Mouse (Mus musculus): ENCODE data around the gene Dntt. TPM values are rescaled to one million over a fixed set of nuclear protein-coding genes. Genes with fewer than 3 reads are reported as not detected.
A peak's percentile ranks its signal among the peaks of the same experiment; 100 is the strongest.

Gene Dntt
- total and polyA plus RNA-seq, 3 experiments: not detected

DNA sequence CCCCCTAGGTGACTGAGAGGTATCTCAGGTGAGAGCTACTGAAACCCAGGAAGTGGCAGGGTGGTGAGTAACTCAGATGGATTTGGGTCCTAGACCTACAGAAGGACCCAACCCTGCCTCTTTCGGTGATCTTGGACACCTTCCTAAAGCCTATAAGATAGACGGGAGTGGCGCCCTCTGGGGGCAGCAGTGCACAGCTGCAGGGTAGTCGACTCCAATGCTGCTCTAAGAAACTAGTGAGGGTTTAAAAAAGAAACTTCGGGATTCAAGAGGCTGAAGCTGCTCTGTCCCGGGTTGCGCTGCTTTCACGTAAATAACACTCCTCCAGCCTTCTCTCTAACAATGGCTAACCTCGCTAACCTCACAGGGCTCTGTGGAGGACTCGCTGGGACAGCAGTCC lies 24.5 kb downstream of the Dntt start:
- no peaks in the 10 kb centered on the region for H3K9me3 ChIP-seq (replicated peaks)
- peak; percentile 19 for DNase-seq (ENCODE audit: low spot score)
- H3K4me1 ChIP-seq (ENCODE audit: insufficient read depth, low read depth, low read length): no peaks in the 10 kb centered on the region

DNA sequence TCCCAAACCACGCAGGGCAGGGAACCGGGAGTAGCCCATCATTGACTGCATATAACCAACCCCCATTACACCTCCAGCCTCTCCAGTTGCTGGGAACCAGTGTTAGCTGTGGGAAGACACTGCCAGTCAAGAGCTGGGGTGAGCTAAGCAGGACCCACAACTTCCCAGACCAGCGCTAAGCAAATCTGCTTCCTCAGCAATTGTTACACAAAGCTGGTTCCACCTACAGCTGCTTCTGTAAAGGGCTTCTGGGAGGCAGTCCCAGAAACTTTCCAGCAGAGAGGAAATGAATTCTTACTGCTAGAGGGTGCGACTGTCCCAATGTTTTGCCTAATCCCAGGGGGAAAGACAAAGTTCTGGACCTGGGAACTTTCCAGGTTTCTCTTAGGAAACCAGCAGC lies 25.6 kb downstream of the Dntt start:
- no peak for DNase-seq (ENCODE audit: low spot score)
- Histone ChIP-seq H3K27me3 (ENCODE audit: insufficient read depth, low read length) (peaks cover 2% of the 10 kb centered on the region; the same call in 1 of the 2 replicates), H3K4me1 (ENCODE audit: insufficient read depth, low read depth, low read length) (no peaks in the 10 kb centered on the region), H3K9me3 (replicated peaks) (no peaks in the 10 kb centered on the region), H3K4me3 (ENCODE audit: low read depth, low read length) (no peak overlapping the region), H3K36me3 (replicated peaks) (no peaks in the 10 kb centered on the region)
- ATAC-seq (ENCODE audit: extremely low read depth, insufficient number of reproducible peaks, low FRiP score, poor library complexity, severe bottlenecking): no peak
- TF ChIP-seq GATA1 (IDR thresholded peaks at IDR 0.05; ENCODE audit: borderline replicate concordance, low read length) (no peak), GATA2 (IDR thresholded peaks at IDR 0.05; ENCODE audit: borderline replicate concordance, low read depth, low read length) (no peak)

More for the DNA sequence above, 24.5 kb downstream of the Dntt start:
- TF ChIP-seq TAL1 (conservative IDR thresholded peaks at IDR 0.05; ENCODE audit: low read depth, low read length) (no peak), POLR2AphosphoS5 (IDR thresholded peaks at IDR 0.05; ENCODE audit: insufficient replicate concordance, low read depth, low read length) (no peak), CTCF (IDR thresholded peaks at IDR 0.05; ENCODE audit: low read depth, low read length) (peak; percentile 33; the same call in 1 of the 2 replicates)
- peaks cover 2% of the 10 kb centered on the region; the same call in 1 of the 2 replicates for H3K27me3 ChIP-seq (ENCODE audit: insufficient read depth, low read length)
- H3K36me3 ChIP-seq (replicated peaks): no peaks in the 10 kb centered on the region
- no peak overlapping the region for H3K4me3 ChIP-seq (ENCODE audit: low read depth, low read length)
- ATAC-seq (ENCODE audit: extremely low read depth, insufficient number of reproducible peaks, low FRiP score, poor library complexity, severe bottlenecking): no peak

DNA sequence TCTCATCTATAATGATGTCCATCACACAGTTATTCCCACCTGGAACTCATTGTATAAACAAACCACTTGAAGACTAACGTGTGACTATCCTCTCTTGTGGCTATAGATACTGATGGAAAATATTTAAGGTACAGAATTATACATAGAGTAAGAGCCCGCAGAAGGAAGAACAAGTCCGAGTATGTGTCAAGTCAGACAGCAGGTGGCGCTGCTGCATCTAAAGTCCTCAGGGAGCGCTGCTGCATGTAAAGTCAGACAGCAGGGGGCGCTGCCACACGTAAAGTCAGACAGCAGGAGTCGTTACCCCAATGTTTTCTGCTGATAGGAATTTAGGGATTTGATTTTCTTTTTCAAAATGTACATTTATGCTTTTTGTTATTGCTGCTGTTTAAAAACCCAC lies 42.4 kb downstream of the Dntt start:
- Histone ChIP-seq H3K9me3 (replicated peaks) (no peaks in the 10 kb centered on the region), H3K36me3 (replicated peaks) (no peaks in the 10 kb centered on the region), H3K27me3 (ENCODE audit: insufficient read depth, low read length) (peaks cover 3% of the 10 kb centered on the region), H3K4me1 (ENCODE audit: insufficient read depth, low read depth, low read length) (no peaks in the 10 kb centered on the region), H3K4me3 (ENCODE audit: low read depth, low read length) (no peak overlapping the region)
- peak; percentile 94 for TF ChIP-seq CTCF (IDR thresholded peaks at IDR 0.05; ENCODE audit: low read depth, low read length)
- TF ChIP-seq GATA2 (IDR thresholded peaks at IDR 0.05; ENCODE audit: borderline replicate concordance, low read depth, low read length): no peak
- no peak for TF ChIP-seq GATA1 (IDR thresholded peaks at IDR 0.05; ENCODE audit: borderline replicate concordance, low read length)
- DNase-seq (ENCODE audit: low spot score): peak; percentile 47
- ATAC-seq (ENCODE audit: extremely low read depth, insufficient number of reproducible peaks, low FRiP score, poor library complexity, severe bottlenecking): 0 out of 2 replicates have a peak, but pooled peaks have one; percentile 4

DNA sequence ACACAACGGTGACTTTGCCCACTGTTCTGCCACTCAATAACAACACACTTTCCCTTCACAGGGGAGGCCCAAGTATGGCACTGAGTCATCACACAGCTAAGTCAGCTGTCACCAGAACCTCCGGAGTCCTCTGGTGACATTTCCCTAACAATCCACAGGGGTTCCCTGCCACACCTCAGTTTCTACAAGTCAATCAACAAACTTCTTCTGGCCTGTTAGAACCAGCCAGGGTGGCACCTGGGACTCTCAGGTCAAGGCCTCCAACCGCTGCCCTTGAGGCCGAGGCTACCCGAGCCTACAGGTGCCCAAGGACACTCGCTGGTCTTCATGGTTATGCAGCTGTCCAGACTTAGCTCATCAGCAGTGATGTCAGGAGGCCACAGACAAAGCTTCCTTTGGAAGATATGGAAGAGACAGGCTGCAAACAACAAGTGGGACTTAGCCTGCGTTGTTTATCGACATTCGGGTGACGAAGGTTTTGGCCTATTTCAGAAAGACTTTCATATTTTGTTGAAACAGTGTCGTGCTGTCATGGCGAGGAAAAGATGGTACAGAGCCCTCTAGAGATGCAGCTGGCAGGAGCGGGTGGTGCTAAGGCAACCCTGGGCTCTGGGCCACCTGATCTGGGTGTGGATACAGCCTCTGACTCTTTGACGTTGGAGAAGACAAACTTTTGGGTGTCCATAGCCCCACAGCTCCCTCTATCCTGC lies 44.8 kb downstream of the Dntt start:
- Histone ChIP-seq H3K36me3 (replicated peaks) (no peaks in the 10 kb centered on the region), H3K9me3 (replicated peaks) (no peaks in the 10 kb centered on the region), H3K27me3 (ENCODE audit: insufficient read depth, low read length) (peaks cover 2% of the 10 kb centered on the region), H3K4me1 (ENCODE audit: insufficient read depth, low read depth, low read length) (no peaks in the 10 kb centered on the region), H3K4me3 (ENCODE audit: low read depth, low read length) (no peak overlapping the region)
- ATAC-seq (ENCODE audit: extremely low read depth, insufficient number of reproducible peaks, low FRiP score, poor library complexity, severe bottlenecking) (no peak), DNase-seq (ENCODE audit: low spot score) (no peak)
- TF ChIP-seq POLR2AphosphoS5 (IDR thresholded peaks at IDR 0.05; ENCODE audit: insufficient replicate concordance, low read depth, low read length) (no peak), TAL1 (conservative IDR thresholded peaks at IDR 0.05; ENCODE audit: low read depth, low read length) (no peak), GATA2 (IDR thresholded peaks at IDR 0.05; ENCODE audit: borderline replicate concordance, low read depth, low read length) (no peak), CTCF (IDR thresholded peaks at IDR 0.05; ENCODE audit: low read depth, low read length) (no peak), GATA1 (IDR thresholded peaks at IDR 0.05; ENCODE audit: borderline replicate concordance, low read length) (no peak)

DNA sequence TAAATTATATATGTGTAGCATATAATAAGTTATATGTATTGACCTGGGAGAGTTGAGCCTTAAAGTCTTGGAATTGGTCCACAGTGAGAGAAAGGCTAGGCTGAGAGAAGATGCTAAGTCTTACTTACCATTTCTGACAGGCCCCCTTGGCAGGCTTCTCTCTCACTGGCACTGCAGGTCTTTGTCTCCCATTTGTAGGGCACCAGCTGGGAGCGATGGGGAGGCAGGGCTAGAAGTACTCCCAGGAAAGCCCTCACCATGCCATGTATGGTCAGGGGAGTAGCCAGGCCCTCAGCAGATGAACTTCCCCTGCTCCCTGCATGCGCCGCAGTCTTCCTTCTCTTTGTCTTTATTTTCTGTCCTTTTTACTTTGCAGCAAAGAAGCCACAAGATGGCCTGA lies 47.8 kb downstream of the Dntt start, which contains the start of gene Opalin:
TSS of gene Opalin (minus strand) at position 208 of the 400 bp plus-strand sequence.
- ATAC-seq (ENCODE audit: extremely low read depth, insufficient number of reproducible peaks, low FRiP score, poor library complexity, severe bottlenecking) (no peak), DNase-seq (ENCODE audit: low spot score) (no peak)
- TF ChIP-seq GATA1 (IDR thresholded peaks at IDR 0.05; ENCODE audit: borderline replicate concordance, low read length) (no peak), CTCF (IDR thresholded peaks at IDR 0.05; ENCODE audit: low read depth, low read length) (no peak), POLR2AphosphoS5 (IDR thresholded peaks at IDR 0.05; ENCODE audit: insufficient replicate concordance, low read depth, low read length) (no peak), GATA2 (IDR thresholded peaks at IDR 0.05; ENCODE audit: borderline replicate concordance, low read depth, low read length) (no peak), TAL1 (conservative IDR thresholded peaks at IDR 0.05; ENCODE audit: low read depth, low read length) (no peak)
- Histone ChIP-seq H3K4me3 (ENCODE audit: low read depth, low read length) (no peak within 1 kb of the TSS), H3K27me3 (ENCODE audit: insufficient read depth, low read length) (peaks cover 2% of the 10 kb centered on the region; the same call in 1 of the 2 replicates), H3K36me3 (replicated peaks) (no peaks in the 10 kb centered on the region), H3K4me1 (ENCODE audit: insufficient read depth, low read depth, low read length) (no peaks in the 10 kb centered on the region), H3K9me3 (replicated peaks) (no peaks in the 10 kb centered on the region)

DNA sequence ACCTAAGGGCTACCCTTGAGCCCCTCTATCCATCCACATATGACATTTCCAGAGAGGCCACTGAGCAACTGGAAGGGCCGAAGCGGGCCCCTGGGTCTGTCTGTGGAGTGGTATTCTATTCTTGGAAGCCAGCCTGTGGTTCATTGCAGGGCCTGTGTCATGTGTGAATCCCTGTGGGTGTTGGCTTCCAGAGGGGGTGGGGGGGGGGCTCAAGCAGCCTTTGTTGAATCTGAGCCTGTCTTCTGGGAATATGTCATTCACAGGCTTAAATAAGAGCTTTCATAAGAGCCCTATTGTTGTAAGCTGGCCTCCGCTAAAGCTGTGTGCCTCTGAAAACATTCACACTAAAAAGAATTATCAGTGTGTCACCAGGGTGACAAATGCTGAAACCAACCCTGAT lies 52.5 kb downstream of the Dntt start:
- TF ChIP-seq GATA1 (IDR thresholded peaks at IDR 0.05; ENCODE audit: borderline replicate concordance, low read length) (no peak), GATA2 (IDR thresholded peaks at IDR 0.05; ENCODE audit: borderline replicate concordance, low read depth, low read length) (no peak), POLR2AphosphoS5 (IDR thresholded peaks at IDR 0.05; ENCODE audit: insufficient replicate concordance, low read depth, low read length) (no peak), CTCF (IDR thresholded peaks at IDR 0.05; ENCODE audit: low read depth, low read length) (no peak), TAL1 (conservative IDR thresholded peaks at IDR 0.05; ENCODE audit: low read depth, low read length) (no peak)
- H3K4me3 ChIP-seq (ENCODE audit: low read depth, low read length): no peak overlapping the region
- no peaks in the 10 kb centered on the region for H3K36me3 ChIP-seq (replicated peaks)
- no peaks in the 10 kb centered on the region for H3K4me1 ChIP-seq (ENCODE audit: insufficient read depth, low read depth, low read length)
- H3K27me3 ChIP-seq (ENCODE audit: insufficient read depth, low read length): peaks cover 2% of the 10 kb centered on the region; the same call in 1 of the 2 replicates
- H3K9me3 ChIP-seq (replicated peaks): no peaks in the 10 kb centered on the region
- DNase-seq (ENCODE audit: low spot score) (no peak), ATAC-seq (ENCODE audit: extremely low read depth, insufficient number of reproducible peaks, low FRiP score, poor library complexity, severe bottlenecking) (no peak)

Measured in G1E (cell line).